Mouse (Mus musculus) layer of hippocampus, adult 2 months (tissue): ENCODE results near the gene Btaf1. TPM values are rescaled to one million over a fixed set of nuclear protein-coding genes. Genes with fewer than 3 reads are reported as not detected.

Experiments
- DNase-seq, 2 experiments: peaks; one replicate each; pipeline ENCODE4 v3.0.0; 2022; ENCODE audit warnings: low spot score in 2 of 2
- H3K27ac ChIP-seq: fragments of 200-600 bp; 2 replicates; pipeline ENCODE4 v1.8.1; 2022
- H3K4me3 ChIP-seq: fragments of 200-600 bp; 2 replicates; pipeline ENCODE4 v1.8.1; 2022; ENCODE audit warnings: mild to moderate bottlenecking
- CTCF ChIP-seq: fragments of 200-600 bp; conservative IDR thresholded peaks from 2 replicates; pipeline ENCODE4 v1.8.1; 2022; ENCODE audit warnings: antibody characterized with exemption, mild to moderate bottlenecking, moderate library complexity
- total RNA-seq, 2 experiments: library from RNA; stranded (reverse); gene quantifications; 2 replicates each; pipeline ENCODE4 v1.2.3; 2021

Btaf1 gene
- total RNA-seq, 2 experiments from 2014 or later: 23.9 to 33.4 TPM

- TF ChIP-seq CTCF: peak; percentile 70
These were observed 16.1 kb upstream of the Btaf1 start for GRCm38 (mm10) chr19:36909676-36910292.

GRCm38 (mm10) chr19:36910424-36911045 lies 15.3 kb upstream of the Btaf1 start:
- peak in 1 of 2 experiments; percentile 37 for DNase-seq
- TF ChIP-seq CTCF: no peak
- Histone ChIP-seq H3K4me3 (no peak overlapping the region), H3K27ac (peak overlapping the region; percentile 76)

More at GRCm38 (mm10) chr19:36909676-36910292, 16.1 kb upstream of the Btaf1 start:
- DNase-seq: peak; percentile 26 to 64
- Histone ChIP-seq H3K27ac (peak overlapping the region; percentile 76), H3K4me3 (no peak overlapping the region)

- no peak for DNase-seq
- no peak overlapping the region for H3K27ac ChIP-seq
- H3K4me3 ChIP-seq: no peak overlapping the region
- TF ChIP-seq CTCF: no peak
These were observed 12.8 kb upstream of the Btaf1 start for GRCm38 (mm10) chr19:36913064-36913463.

- no peak for TF ChIP-seq CTCF
- H3K4me3 ChIP-seq: no peak overlapping the region
- H3K27ac ChIP-seq: no peak overlapping the region
- no peak for DNase-seq
These were observed 9.7 kb upstream of the Btaf1 start for GRCm38 (mm10) chr19:36916206-36916605.

- TF ChIP-seq CTCF: no peak
- H3K4me3 ChIP-seq: no peak overlapping the region
- DNase-seq: no peak
- no peak overlapping the region for H3K27ac ChIP-seq
These were observed 8.9 kb upstream of the Btaf1 start for GRCm38 (mm10) chr19:36916876-36917389.

- Histone ChIP-seq H3K4me3 (peak overlapping the region; percentile 91), H3K27ac (peak overlapping the region; percentile 93)
- DNase-seq: peak; percentile 84 to 93
- peak; percentile 69 for TF ChIP-seq CTCF
These were observed 7.2 kb upstream of the Btaf1 start for GRCm38 (mm10) chr19:36918441-36919301.

- no peak for TF ChIP-seq CTCF
- Histone ChIP-seq H3K27ac (peak within 1 kb of the TSS; percentile 93), H3K4me3 (peak within 1 kb of the TSS; percentile 91)
- DNase-seq: no peak
These were observed 6.4 kb upstream of the Btaf1 start, which contains the start of gene Fgfbp3 for GRCm38 (mm10) chr19:36919466-36919865. Gene Fgfbp3, minus strand, starts transcription at chr19:36919615.

GRCm38 (mm10) chr19:36922015-36922414 lies 3.9 kb upstream of the Btaf1 start:
- no peak for DNase-seq
- no peak overlapping the region for H3K27ac ChIP-seq
- no peak overlapping the region for H3K4me3 ChIP-seq
- TF ChIP-seq CTCF: peak; percentile 78

GRCm38 (mm10) chr19:36922936-36923335 lies 2.9 kb upstream of the Btaf1 start:
- no peak for TF ChIP-seq CTCF
- DNase-seq: no peak
- H3K27ac ChIP-seq: no peak overlapping the region
- no peak overlapping the region for H3K4me3 ChIP-seq

- TF ChIP-seq CTCF: no peak
- H3K27ac ChIP-seq: peak overlapping the region; percentile 92
- H3K4me3 ChIP-seq: peak overlapping the region; percentile 91
- DNase-seq: no peak
These were observed 816 bp downstream of the Btaf1 start for GRCm38 (mm10) chr19:36926553-36927236.

GRCm38 (mm10) chr19:36927800-36928361 lies 2.0 kb downstream of the Btaf1 start:
- Histone ChIP-seq H3K27ac (no peak overlapping the region), H3K4me3 (peak overlapping the region; percentile 91)
- DNase-seq: no peak
- TF ChIP-seq CTCF: no peak

GRCm38 (mm10) chr19:36929816-36930215 lies 3.9 kb downstream of the Btaf1 start:
- no peak for DNase-seq
- Histone ChIP-seq H3K4me3 (no peak overlapping the region), H3K27ac (no peak overlapping the region)
- no peak for TF ChIP-seq CTCF
